Mouse (Mus musculus) stomach, embryonic 14.5 days (tissue): ENCODE data around the gene Cdh7. TPM values are rescaled to one million over a fixed set of nuclear protein-coding genes. Genes with fewer than 3 reads are reported as not detected.

Experiments used
- ATAC-seq: fragments of 200-750 bp; cut with Nextera tagmentation; 2 replicates; pipeline ENCODE4 v1.8.0; 2017; ENCODE audit warnings: low read depth, moderate TSS enrichment; ENCODE audit not compliant: insufficient number of reproducible peaks, insufficient read depth, low FRiP score
- H3K27ac ChIP-seq: fragments of 300-500 bp; sonication (generic); 2 replicates; pipeline ENCODE4 v1.5.1; 2014; ENCODE audit warnings: mild to moderate bottlenecking, low read length, moderate library complexity, mixed read lengths
- H3K27me3 ChIP-seq: fragments of 300-500 bp; sonication (generic); 2 replicates; pipeline ENCODE4 v1.6.1; 2014; ENCODE audit warnings: low read length, control low read depth, mixed read lengths; ENCODE audit not compliant: control insufficient read depth, insufficient read depth
- H3K36me3 ChIP-seq: fragments of 300-500 bp; sonication (generic); 2 replicates; pipeline ENCODE4 v1.6.1; 2014; ENCODE audit warnings: mild to moderate bottlenecking, control low read depth, low read length, moderate library complexity, mixed read lengths; ENCODE audit not compliant: control insufficient read depth, insufficient read depth
- H3K4me1 ChIP-seq: fragments of 300-500 bp; sonication (generic); 2 replicates; pipeline ENCODE4 v1.6.1; 2014; ENCODE audit warnings: low read length, control low read depth, mixed read lengths; ENCODE audit not compliant: control insufficient read depth, insufficient read depth
- H3K4me2 ChIP-seq: fragments of 300-500 bp; sonication (generic); replicated peaks from 2 replicates; pipeline ENCODE4 v1.6.1; 2014; ENCODE audit warnings: low read depth, low read length, control low read depth
- H3K4me3 ChIP-seq: fragments of 300-500 bp; sonication (generic); 2 replicates; pipeline ENCODE4 v1.5.1; 2014; ENCODE audit warnings: low read depth, low read length, control low read depth
- H3K9ac ChIP-seq: fragments of 300-500 bp; sonication (generic); replicated peaks from 2 replicates; pipeline ENCODE4 v1.6.1; 2014; ENCODE audit warnings: low read depth, mild to moderate bottlenecking, control low read depth, low read length, moderate library complexity, mixed read lengths
- H3K9me3 ChIP-seq: fragments of 300-500 bp; sonication (generic); 2 replicates; pipeline ENCODE4 v1.6.1; 2016; ENCODE audit warnings: low read depth, low read length, control low read depth; ENCODE audit not compliant: control insufficient read depth
- WGBS: fragments of 180-500 bp; shearing (Covaris S2); extraction: QIAGEN DNeasy Blood & Tissue Kit; methylation state at CpG from one replicate; pipeline ENCODE4 v1.1.7; 2014; 5-methylcytosine and 5-hydroxymethylcytosine counted together
- polyA plus RNA-seq: library from polyadenylated mRNA; unstranded; fragments of >200 nt; fragmentation: Nextera tagmentation; extraction: Ambion mirVana; gene quantifications from 2 replicates; pipeline ENCODE4 v1.2.1, GENCODE M21; 2014

The Cdh7 gene
- polyA plus RNA-seq, 1 experiment from 2014 or later = 0.61 TPM

DNA sequence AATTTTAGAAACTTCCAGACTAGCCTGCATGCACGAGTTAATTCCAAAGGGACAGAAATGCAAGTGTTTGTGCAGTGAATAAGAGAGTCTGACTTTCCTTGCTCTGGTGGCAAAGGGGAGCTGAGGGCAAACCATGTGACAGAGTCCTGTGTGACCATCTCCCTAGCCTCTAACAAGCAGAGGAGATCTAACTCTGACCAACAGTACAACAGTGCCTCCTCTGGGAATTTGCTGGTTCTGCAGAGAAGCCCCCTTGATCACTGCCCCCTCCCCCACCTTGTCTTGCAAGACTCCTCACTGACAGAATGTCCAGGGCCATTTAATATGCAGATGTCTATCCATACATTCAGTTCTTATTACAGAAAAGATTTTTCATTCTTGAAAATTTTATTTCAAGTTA is 3.2 kb downstream of the Cdh7 start:
- Histone ChIP-seq H3K27me3 (0 out of 2 replicates have a peak, but pooled peaks cover 4% of the 10 kb centered on the region), H3K4me2 (no peak overlapping the region), H3K27ac (no peak overlapping the region), H3K4me3 (no peak overlapping the region), H3K4me1 (no peaks in the 10 kb centered on the region), H3K9me3 (no peaks in the 10 kb centered on the region), H3K36me3 (no peaks in the 10 kb centered on the region), H3K9ac (no peak overlapping the region)
- WGBS = 17% methylated on average over 1 of the region's 1 CpGs
- ATAC-seq = no peak

DNA sequence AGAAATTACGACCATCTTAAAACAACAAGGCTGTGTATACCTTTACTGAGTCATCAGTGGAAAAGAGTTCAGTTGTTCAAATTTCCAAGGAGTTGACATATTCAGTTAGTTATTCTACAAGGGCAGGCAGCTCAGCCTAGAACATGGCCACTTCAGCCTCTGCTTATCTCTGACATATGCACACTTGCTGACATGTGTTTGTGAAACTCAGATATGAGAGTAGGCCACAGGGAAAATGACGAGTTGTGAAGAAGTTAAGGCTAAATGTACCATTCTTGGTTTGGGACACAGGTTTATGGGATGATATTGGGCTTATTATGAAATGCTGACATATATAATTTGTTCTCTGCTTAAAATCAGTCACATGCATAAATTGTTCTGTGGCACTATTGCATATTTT is 7.3 kb downstream of the Cdh7 start:
- H3K36me3 ChIP-seq = no peaks in the 10 kb centered on the region
- no peaks in the 10 kb centered on the region for H3K27me3 ChIP-seq
- no peak overlapping the region for H3K9ac ChIP-seq
- H3K4me1 ChIP-seq = no peaks in the 10 kb centered on the region
- H3K4me3 ChIP-seq = no peak overlapping the region
- 55% methylated on average over 2 of the region's 2 CpGs for WGBS
- H3K9me3 ChIP-seq = no peaks in the 10 kb centered on the region
- ATAC-seq = no peak
- H3K4me2 ChIP-seq = no peak overlapping the region
- no peak overlapping the region for H3K27ac ChIP-seq

DNA sequence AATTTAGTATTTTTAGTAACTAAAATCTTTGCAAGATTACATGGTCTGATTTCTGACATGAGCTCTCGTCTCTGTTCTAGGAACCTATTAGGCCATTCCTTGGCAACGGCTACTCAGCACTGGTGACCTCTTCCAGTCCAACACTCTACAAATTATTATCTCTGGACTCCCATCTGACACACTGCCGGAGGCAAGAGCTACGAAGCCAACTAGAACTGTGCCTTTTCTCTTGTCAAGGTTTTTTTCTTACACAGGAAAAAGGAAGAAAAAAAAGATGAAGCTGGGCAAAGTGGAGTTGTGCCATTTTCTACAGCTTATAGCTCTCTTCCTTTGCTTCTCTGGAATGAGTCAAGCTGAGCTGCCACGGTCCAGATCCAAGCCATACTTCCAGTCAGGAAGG is 11.7 kb downstream of the Cdh7 start:
- H3K27me3 ChIP-seq = no peaks in the 10 kb centered on the region
- no peaks in the 10 kb centered on the region for H3K36me3 ChIP-seq
- ATAC-seq = no peak
- no peaks in the 10 kb centered on the region for H3K9me3 ChIP-seq
- no peak overlapping the region for H3K4me3 ChIP-seq
- H3K4me1 ChIP-seq = no peaks in the 10 kb centered on the region
- no peak overlapping the region for H3K27ac ChIP-seq
- WGBS = 76% methylated on average over 5 of the region's 5 CpGs
- H3K9ac ChIP-seq = no peak overlapping the region
- H3K4me2 ChIP-seq = no peak overlapping the region

DNA sequence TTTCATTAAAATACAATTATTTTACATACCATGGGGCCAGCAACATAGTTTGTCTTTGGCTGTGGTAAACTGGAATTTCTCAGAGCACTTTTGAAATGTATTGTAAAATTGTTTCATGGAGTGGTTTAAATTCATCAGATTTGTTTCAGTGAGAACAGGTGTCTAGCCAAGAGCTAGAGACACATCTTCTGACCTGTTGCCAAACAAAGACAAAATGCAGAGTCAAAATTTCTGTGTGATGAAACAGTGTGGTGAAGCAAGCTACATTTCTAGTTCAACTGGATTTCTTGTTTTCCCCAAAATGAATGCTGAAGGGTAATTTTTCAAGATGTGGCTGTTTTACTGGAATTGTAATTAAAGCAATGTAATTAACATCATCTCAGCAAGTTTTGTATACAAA is 22.2 kb downstream of the Cdh7 start:
- no peak overlapping the region for H3K9ac ChIP-seq
- H3K27me3 ChIP-seq = no peaks in the 10 kb centered on the region
- H3K4me3 ChIP-seq = no peak overlapping the region
- no peaks in the 10 kb centered on the region for H3K4me1 ChIP-seq
- ATAC-seq = no peak
- H3K9me3 ChIP-seq = no peaks in the 10 kb centered on the region
- no peak overlapping the region for H3K4me2 ChIP-seq
- H3K36me3 ChIP-seq = no peaks in the 10 kb centered on the region
- no peak overlapping the region for H3K27ac ChIP-seq

DNA sequence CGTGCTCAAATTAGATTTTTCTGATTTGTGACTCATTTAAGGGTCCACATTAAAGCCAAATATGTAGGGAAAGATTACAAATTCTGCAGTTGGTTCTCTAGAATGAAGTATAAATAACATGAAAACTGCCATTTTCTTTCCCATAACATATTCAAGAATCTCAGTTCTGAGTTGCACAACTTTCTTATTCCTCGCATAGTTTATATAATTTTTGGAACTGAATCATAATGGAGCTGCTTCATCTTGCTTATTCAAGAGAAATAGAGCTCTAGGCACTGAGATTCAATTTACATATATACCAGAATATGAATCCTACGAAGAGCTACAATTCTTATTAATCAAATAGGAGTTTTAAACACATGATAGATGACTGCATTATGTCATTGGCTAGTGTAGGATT is 22.8 kb downstream of the Cdh7 start:
- H3K4me2 ChIP-seq = no peak overlapping the region
- no peaks in the 10 kb centered on the region for H3K27me3 ChIP-seq
- no peaks in the 10 kb centered on the region for H3K9me3 ChIP-seq
- H3K9ac ChIP-seq = no peak overlapping the region
- 73% methylated on average over 3 of the region's 3 CpGs for WGBS
- ATAC-seq = no peak
- H3K36me3 ChIP-seq = no peaks in the 10 kb centered on the region
- no peak overlapping the region for H3K4me3 ChIP-seq
- H3K27ac ChIP-seq = no peak overlapping the region
- H3K4me1 ChIP-seq = no peaks in the 10 kb centered on the region

DNA sequence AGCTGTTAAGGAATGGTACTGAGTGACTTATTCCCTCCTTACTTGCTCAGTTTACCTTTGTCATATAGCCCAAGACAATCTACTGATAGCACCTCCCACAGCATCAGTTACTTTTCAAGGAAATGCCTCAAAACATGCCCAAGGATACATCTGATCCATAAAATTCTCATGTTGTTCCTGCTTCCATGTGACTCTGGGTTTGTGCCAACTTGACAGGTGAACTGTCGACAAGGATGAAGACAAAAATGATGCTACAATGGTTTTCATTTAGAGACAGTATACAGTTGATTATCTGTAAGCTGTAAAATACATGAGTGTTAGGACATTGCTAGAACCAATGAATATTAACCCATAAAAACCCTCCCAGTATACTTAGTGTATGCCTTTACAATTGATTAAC is 29.9 kb downstream of the Cdh7 start:
- Histone ChIP-seq H3K27me3 (no peaks in the 10 kb centered on the region), H3K9me3 (no peaks in the 10 kb centered on the region), H3K4me2 (no peak overlapping the region), H3K4me1 (no peaks in the 10 kb centered on the region), H3K27ac (no peak overlapping the region), H3K9ac (no peak overlapping the region), H3K4me3 (no peak overlapping the region), H3K36me3 (no peaks in the 10 kb centered on the region)
- WGBS = 83% methylated on average over 1 of the region's 1 CpGs
- no peak for ATAC-seq

DNA sequence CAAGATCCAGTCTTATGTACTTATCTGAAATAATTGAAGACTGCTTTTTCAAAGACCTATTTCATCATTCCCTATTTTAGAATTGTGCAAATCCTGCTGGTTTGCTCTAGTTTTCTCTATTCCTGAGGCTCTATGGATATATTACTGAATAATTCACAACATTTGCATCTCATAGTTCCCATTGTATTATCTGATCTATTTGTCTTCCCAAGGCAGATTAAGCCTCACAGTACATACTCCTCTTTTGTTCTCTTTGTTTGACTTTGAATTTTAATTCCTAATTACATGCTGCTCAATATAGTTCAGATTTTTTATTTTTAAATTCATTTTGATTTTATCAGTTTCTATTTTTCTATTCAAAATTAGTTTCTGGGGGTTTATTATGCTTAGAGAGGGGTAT is 74.1 kb downstream of the Cdh7 start:
- Histone ChIP-seq H3K27ac (no peak overlapping the region), H3K27me3 (no peaks in the 10 kb centered on the region), H3K4me3 (no peak overlapping the region), H3K9ac (no peak overlapping the region), H3K9me3 (no peaks in the 10 kb centered on the region), H3K4me2 (no peak overlapping the region), H3K4me1 (no peaks in the 10 kb centered on the region), H3K36me3 (no peaks in the 10 kb centered on the region)
- ATAC-seq = no peak

DNA sequence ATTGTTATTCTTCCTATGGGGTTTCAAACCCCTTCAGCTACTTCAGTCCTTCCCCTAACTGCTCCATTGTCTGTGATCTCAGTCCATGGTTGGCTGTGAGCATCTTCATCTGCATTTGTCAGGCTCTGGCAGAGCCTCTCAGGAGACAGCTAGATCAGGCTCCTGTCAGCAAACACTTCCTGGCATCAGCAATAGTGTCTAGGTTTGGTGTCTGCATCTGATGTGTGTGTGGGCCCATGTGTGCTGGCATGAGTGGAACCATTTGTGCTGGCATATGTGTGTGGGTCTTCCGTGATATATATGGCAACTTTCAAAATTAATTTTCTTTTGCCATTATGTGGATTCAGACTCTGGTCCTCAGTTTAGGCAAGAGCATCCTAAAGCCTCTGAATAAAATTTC is 85.2 kb downstream of the Cdh7 start:
- no peak overlapping the region for H3K4me2 ChIP-seq
- no peaks in the 10 kb centered on the region for H3K36me3 ChIP-seq
- H3K27me3 ChIP-seq = no peaks in the 10 kb centered on the region
- no peaks in the 10 kb centered on the region for H3K4me1 ChIP-seq
- no peak overlapping the region for H3K27ac ChIP-seq
- no peak overlapping the region for H3K4me3 ChIP-seq
- H3K9me3 ChIP-seq = no peaks in the 10 kb centered on the region
- no peak for ATAC-seq
- H3K9ac ChIP-seq = no peak overlapping the region
- WGBS = 86% methylated on average over 1 of the region's 1 CpGs

DNA sequence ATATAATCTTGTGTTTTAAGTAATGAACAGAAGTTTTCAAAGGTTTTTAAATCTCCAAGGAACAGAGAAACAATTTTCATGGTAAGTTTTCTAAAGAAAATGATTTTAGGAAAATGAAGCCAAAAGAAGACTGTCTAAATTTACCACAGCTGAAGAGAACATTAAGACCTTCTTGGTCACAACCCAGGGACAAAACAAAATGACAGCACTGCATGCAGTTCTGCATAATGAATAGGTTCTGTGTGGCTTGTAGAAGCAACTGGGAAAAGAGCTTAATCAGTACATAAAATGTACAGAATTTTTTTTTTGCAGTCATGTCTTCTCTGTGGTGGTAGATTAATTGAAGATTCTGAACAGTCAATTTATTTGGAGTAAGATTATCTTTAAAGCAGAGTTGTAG is 96.2 kb downstream of the Cdh7 start:
- Histone ChIP-seq H3K27me3 (no peaks in the 10 kb centered on the region), H3K9me3 (no peaks in the 10 kb centered on the region), H3K36me3 (no peaks in the 10 kb centered on the region), H3K27ac (no peak overlapping the region), H3K4me2 (no peak overlapping the region), H3K4me1 (no peaks in the 10 kb centered on the region), H3K9ac (no peak overlapping the region), H3K4me3 (no peak overlapping the region)
- no peak for ATAC-seq
